Mouse (Mus musculus): ENCODE results near the gene Prkca.

DNA sequence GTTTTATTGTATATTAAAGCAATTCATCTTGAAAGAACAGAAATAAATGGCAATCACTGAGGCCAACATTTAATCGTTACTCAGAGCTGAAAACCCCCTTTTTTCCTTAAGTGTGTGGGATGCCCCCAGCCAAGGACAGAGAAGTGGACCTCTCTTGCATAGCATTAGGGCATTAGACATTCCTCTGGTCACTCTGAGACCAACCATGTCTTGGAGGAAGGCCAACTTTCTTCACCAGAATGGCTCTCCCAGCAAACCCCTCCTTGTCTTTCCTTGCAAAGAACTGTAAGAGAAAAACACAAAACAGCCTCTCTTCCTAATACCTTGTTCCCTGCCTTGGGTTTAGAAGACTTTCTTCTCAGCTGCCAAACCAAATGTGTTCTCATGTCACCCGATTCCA lies 67.6 kb downstream of the Prkca start:
- no peak for TF ChIP-seq CTCF (IDR thresholded peaks at IDR 0.05; ENCODE audit: low read depth)
- no peak for TF ChIP-seq EP300 (IDR thresholded peaks at IDR 0.05; ENCODE audit: low read depth)
